In genomic region chr15:83251176-83252004, GRCm38 (mm10) we compare ENCODE assay signal across 7 mouse cellular contexts. TPM values are rescaled to one million over a fixed set of nuclear protein-coding genes. Genes with fewer than 3 reads are reported as not detected.
DNase-seq lines count a peak whose midpoint lies in the region; ATAC-seq and TF ChIP-seq lines count a peak whose summit lies in the region.

Gene A4galt (minus strand): TSS chr15:83251774.

- H3K9me3 ChIP-seq in embryonic facial prominence, embryonic 11.5 days (replicated peaks; ENCODE audit: control insufficient read depth, low read length) = no peaks in the 10 kb centered on the region
- H3K9me3 ChIP-seq in heart, embryonic 10.5 days = 0 out of 2 replicates have a peak, but pooled peaks cover 3% of the 10 kb centered on the region
- H3K9me3 ChIP-seq in lung, postnatal 0 days (ENCODE audit: low read length) = no peaks in the 10 kb centered on the region

- 1% methylated on average over 66 of the region's 66 CpGs for WGBS in embryonic facial prominence, embryonic 11.5 days
- 2% methylated on average over 66 of the region's 66 CpGs for WGBS in heart, embryonic 10.5 days
- WGBS in lung, postnatal 0 days = 3% methylated on average over 52 of the region's 66 CpGs
- 2% methylated on average over 66 of the region's 66 CpGs for WGBS in small intestine, adult 2 months

- H3K36me3 ChIP-seq in embryonic facial prominence, embryonic 11.5 days (replicated peaks; ENCODE audit: control insufficient read depth, insufficient read depth, low read depth, low read length) = no peaks in the 10 kb centered on the region
- no peaks in the 10 kb centered on the region for H3K36me3 ChIP-seq in heart, embryonic 10.5 days
- H3K36me3 ChIP-seq in lung, postnatal 0 days (ENCODE audit: insufficient read depth, low read length) = no peaks in the 10 kb centered on the region
- no peaks in the 10 kb centered on the region for H3K36me3 ChIP-seq in small intestine, adult 2 months (ENCODE audit: control insufficient read depth, insufficient read depth, low read length)

- peak; percentile 60 to 79 for DNase-seq in adrenal gland, adult (ENCODE audit: inconsistent age in 2 of 2, low spot score in 1 of 2)
- peak; percentile 59 for DNase-seq in embryonic facial prominence, embryonic 11.5 days (ENCODE audit: low spot score)
- DNase-seq in heart, embryonic 10.5 days (ENCODE audit: low spot score) = no peak
- peak; percentile 72 for DNase-seq in kidney, adult 9 months
- DNase-seq in lung, postnatal 0 days (ENCODE audit: low spot score) = peak; percentile 56
- DNase-seq in thymus, postnatal 36 days = no peak

- H3K9ac ChIP-seq in embryonic facial prominence, embryonic 11.5 days (replicated peaks; ENCODE audit: low read length) = peak within 1 kb of the TSS; percentile 40
- H3K9ac ChIP-seq in lung, postnatal 0 days (replicated peaks; ENCODE audit: low read depth) = peak within 1 kb of the TSS; percentile 71

- peak within 1 kb of the TSS; percentile 90 for H3K4me2 ChIP-seq in embryonic facial prominence, embryonic 11.5 days (ENCODE audit: low read depth, low read length)
- peak within 1 kb of the TSS; percentile 81 for H3K4me2 ChIP-seq in lung, postnatal 0 days (replicated peaks; ENCODE audit: low read depth, low read length)

- H3K4me3 ChIP-seq in embryonic facial prominence, embryonic 11.5 days (ENCODE audit: low read depth, low read length) = peak within 1 kb of the TSS; percentile 43
- H3K4me3 ChIP-seq in heart, embryonic 10.5 days = peak within 1 kb of the TSS; percentile 69
- peak within 1 kb of the TSS; percentile 55 for H3K4me3 ChIP-seq in lung, postnatal 0 days (ENCODE audit: low read depth, low read length)
- peak within 1 kb of the TSS; percentile 65 for H3K4me3 ChIP-seq in small intestine, adult 2 months (ENCODE audit: low read depth, low read length)

- peaks cover 2% of the 10 kb centered on the region; the same call in 1 of the 2 replicates for H3K4me1 ChIP-seq in embryonic facial prominence, embryonic 11.5 days (ENCODE audit: control insufficient read depth, insufficient read depth, low read length)
- peaks cover 19% of the 10 kb centered on the region for H3K4me1 ChIP-seq in heart, embryonic 10.5 days
- H3K4me1 ChIP-seq in lung, postnatal 0 days (ENCODE audit: insufficient read depth, low read depth, low read length) = no peaks in the 10 kb centered on the region
- H3K4me1 ChIP-seq in small intestine, adult 2 months (ENCODE audit: control insufficient read depth, insufficient read depth, insufficient read length, low read length) = peaks cover 2% of the 10 kb centered on the region; the same call in 1 of the 2 replicates

- no peak for TF ChIP-seq EP300 in lung, postnatal 0 days (IDR thresholded peaks at IDR 0.05)

- TF ChIP-seq CTCF in lung, postnatal 0 days (IDR thresholded peaks at IDR 0.05) = no peak
- no peak for TF ChIP-seq CTCF in small intestine, adult 2 months (IDR thresholded peaks at IDR 0.05; ENCODE audit: extremely low read depth, insufficient read length, insufficient replicate concordance, low read depth, low read length)

- no peak for ATAC-seq in embryonic facial prominence, embryonic 11.5 days (replicated peaks; ENCODE audit: insufficient number of reproducible peaks, low FRiP score, low TSS enrichment, low read depth)
- peak; percentile 79 for ATAC-seq in lung, postnatal 0 days

- H3K27ac ChIP-seq in embryonic facial prominence, embryonic 11.5 days (replicated peaks; ENCODE audit: low read depth, low read length) = no peak within 1 kb of the TSS
- peak within 1 kb of the TSS; percentile 23; the same call in 1 of the 2 replicates for H3K27ac ChIP-seq in heart, embryonic 10.5 days
- H3K27ac ChIP-seq in lung, postnatal 0 days (ENCODE audit: low read length) = peak within 1 kb of the TSS; percentile 32; the same call in 1 of the 2 replicates
- peak within 1 kb of the TSS; percentile 61 for H3K27ac ChIP-seq in small intestine, adult 2 months (ENCODE audit: insufficient read depth, low read depth, low read length)

- TF ChIP-seq POLR2A in small intestine, adult 2 months (IDR thresholded peaks at IDR 0.05; ENCODE audit: low read depth, low read length) = peak; percentile 78

- H3K27me3 ChIP-seq in embryonic facial prominence, embryonic 11.5 days (ENCODE audit: control insufficient read depth, insufficient read depth, low read length) = peaks cover 17% of the 10 kb centered on the region
- H3K27me3 ChIP-seq in heart, embryonic 10.5 days (ENCODE audit: insufficient read depth, poor library complexity, severe bottlenecking) = peaks cover 61% of the 10 kb centered on the region
- H3K27me3 ChIP-seq in lung, postnatal 0 days (replicated peaks; ENCODE audit: insufficient read depth, low read length) = 0 out of 2 replicates have a peak, but pooled peaks cover 6% of the 10 kb centered on the region
- H3K27me3 ChIP-seq in small intestine, adult 2 months (ENCODE audit: control insufficient read depth, insufficient read depth, low read length) = peaks cover 14% of the 10 kb centered on the region

RNA-seq across cellular contexts. Expression of gene A4galt, which starts in this region (rescaled TPM):
- polyA plus RNA-seq in embryonic facial prominence, embryonic 11.5 days (2014; fragmentation: Nextera tagmentation; extraction: Ambion mirVana) = 0.28 and 1.1 TPM in 2 replicates
- polyA plus RNA-seq in heart, embryonic 10.5 days (2016; fragmentation: Nextera tagmentation; extraction: Ambion mirVana) = not detected in 2 replicates
- polyA plus RNA-seq in lung, postnatal 0 days (2015; fragmentation: Nextera tagmentation; extraction: Ambion mirVana) = 15.2 and 16.0 TPM in 2 replicates
- 9.7 and 16.7 TPM in 2 replicates for polyA plus RNA-seq in small intestine, adult 2 months (2012; rRNA removed)

Comparison
In these comparisons a context has a peak if more than half of its experiments do, and no peak if none do; other contexts are left out.
1. DNase-seq: peak in adrenal gland, adult (2 of 2), embryonic facial prominence, embryonic 11.5 days (single experiment), kidney, adult 9 months (single experiment) and lung, postnatal 0 days (single experiment); none in heart, embryonic 10.5 days (single experiment) and thymus, postnatal 36 days (0 of 2).
2. Peak in every context shown above with its lines, with median percentiles within 50 percentile points of each other: H3K4me3 ChIP-seq.